Mouse (Mus musculus): ENCODE data around the gene Rnd2.

DNA sequence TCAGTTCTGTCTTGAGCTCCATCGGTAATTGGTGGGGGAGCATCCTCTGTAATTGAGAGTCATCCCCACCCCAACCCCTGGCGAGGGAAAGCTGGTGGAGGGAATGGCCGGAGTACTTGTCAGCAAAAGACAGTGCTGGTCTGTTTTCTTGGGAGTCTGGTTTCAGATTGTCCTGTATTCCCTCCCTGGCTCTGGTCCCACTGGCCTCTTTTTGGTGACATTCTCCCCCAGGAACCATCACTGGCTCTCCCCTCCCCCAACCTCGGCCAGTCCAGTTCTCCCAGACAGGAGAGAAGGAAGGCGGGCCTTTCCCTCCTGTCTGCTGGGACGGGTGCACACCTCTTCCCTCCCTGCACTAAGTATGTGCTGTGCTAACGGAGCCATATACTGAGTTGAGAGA is 7.5 kb downstream of the Rnd2 start:
- TF ChIP-seq CHD2 (IDR thresholded peaks at IDR 0.05; ENCODE audit: low read depth, low read length) = no peak
- TF ChIP-seq MAFK (IDR thresholded peaks at IDR 0.05; ENCODE audit: insufficient read depth, low read depth, low read length) = no peak
- no peak for TF ChIP-seq HCFC1 (IDR thresholded peaks at IDR 0.05; ENCODE audit: borderline replicate concordance, insufficient read depth, low read length)
- TF ChIP-seq ZNF384 (IDR thresholded peaks at IDR 0.05; ENCODE audit: low read depth, low read length) = no peak

Measured in ES-E14 (cell line).